Mouse (Mus musculus): ENCODE measurements around the gene Afdn. TPM values are rescaled to one million over a fixed set of nuclear protein-coding genes. Genes with fewer than 3 reads are reported as not detected.
A peak's percentile ranks its signal among the peaks of the same experiment; 100 is the strongest.

Gene Afdn
- 19.4 and 21.3 TPM in 2 replicates for polyA plus RNA-seq (2016; fragmentation: Nextera tagmentation; extraction: Ambion mirVana)

DNA sequence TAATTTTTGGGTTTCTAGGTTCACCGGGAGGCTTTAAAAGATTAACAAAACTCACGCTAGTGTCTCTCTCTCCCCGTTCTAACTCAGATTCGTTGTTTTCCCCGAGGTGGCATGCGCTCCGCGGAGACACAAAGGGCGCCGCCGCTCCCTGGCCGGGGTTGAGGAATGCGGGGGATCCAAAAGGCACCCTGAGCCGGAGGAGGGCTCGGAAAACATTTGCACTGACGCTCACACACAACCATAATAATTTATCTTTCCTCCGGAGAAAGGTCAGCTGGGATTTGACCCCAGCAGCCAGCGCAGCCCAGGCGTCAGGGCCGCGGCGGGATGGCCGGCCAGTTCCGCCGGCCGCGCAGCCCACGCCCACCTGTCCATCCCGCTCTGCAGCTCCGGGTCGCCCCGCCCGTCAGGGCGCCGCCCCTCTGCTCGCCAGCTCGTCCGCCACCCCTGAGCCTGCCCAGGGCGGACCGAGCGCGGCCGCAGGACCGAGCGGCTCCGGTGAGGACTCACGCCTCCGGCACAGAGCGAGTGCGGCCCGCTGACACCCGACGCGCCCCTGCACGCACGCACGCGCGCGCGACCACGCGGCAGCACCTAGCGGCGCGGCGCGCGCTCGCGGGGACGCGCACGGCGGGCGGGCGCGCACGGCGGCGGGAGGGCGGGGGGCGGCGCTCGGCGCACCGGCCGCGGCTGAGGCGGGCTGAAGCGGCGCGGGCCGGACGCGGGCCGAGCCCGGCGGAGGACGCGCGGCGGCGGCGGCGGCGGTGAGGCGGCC lies at the start of gene Afdn:
Gene Afdn (plus strand): TSS at position 687 of the 775 bp plus-strand sequence.
- peaks cover 70% of the 10 kb centered on the region for H3K27me3 ChIP-seq (replicated peaks)
- no peaks in the 10 kb centered on the region for H3K36me3 ChIP-seq
- peaks cover 8% of the 10 kb centered on the region; the same call in 1 of the 2 replicates for H3K4me1 ChIP-seq
- no peaks in the 10 kb centered on the region for H3K9me3 ChIP-seq (replicated peaks)
- peak; percentile 87 for ATAC-seq
- peak within 1 kb of the TSS; percentile 70 for H3K4me2 ChIP-seq
- 1% methylated on average over 88 of the region's 108 CpGs for WGBS (ENCODE audit: insufficient replicate concordance)
- H3K27ac ChIP-seq = peak within 1 kb of the TSS; percentile 67
- H3K9ac ChIP-seq = peak within 1 kb of the TSS; percentile 61
- peak within 1 kb of the TSS; percentile 64 for H3K4me3 ChIP-seq

DNA sequence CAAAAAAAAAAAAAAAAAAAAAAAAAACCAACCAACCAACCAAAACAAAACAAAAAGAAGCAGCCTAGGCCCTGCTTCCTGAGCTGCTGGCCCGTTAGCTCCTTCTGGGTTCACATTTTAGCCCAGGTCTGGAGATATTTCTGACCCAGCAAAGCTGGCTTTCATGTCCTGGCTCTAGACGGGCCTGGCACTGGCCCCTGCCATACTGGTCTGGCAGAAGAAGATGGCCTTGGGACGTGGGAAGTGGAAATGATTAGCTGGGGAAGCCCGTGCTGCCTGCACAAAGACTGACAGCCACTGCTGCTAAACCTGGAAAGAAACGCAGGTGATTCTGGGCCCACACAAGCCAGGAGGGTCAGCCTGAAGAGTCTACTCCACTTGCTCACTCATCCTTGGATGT lies 49.2 kb upstream of the Afdn start:
- Histone ChIP-seq H3K27ac (no peak overlapping the region), H3K4me3 (no peak overlapping the region), H3K4me1 (peaks cover 7% of the 10 kb centered on the region; the same call in 1 of the 2 replicates), H3K9me3 (replicated peaks) (no peaks in the 10 kb centered on the region), H3K9ac (no peak overlapping the region), H3K4me2 (no peak overlapping the region), H3K36me3 (no peaks in the 10 kb centered on the region), H3K27me3 (replicated peaks) (no peaks in the 10 kb centered on the region)
- 57% methylated on average over 5 of the region's 5 CpGs for WGBS (ENCODE audit: insufficient replicate concordance)
- ATAC-seq = no peak

DNA sequence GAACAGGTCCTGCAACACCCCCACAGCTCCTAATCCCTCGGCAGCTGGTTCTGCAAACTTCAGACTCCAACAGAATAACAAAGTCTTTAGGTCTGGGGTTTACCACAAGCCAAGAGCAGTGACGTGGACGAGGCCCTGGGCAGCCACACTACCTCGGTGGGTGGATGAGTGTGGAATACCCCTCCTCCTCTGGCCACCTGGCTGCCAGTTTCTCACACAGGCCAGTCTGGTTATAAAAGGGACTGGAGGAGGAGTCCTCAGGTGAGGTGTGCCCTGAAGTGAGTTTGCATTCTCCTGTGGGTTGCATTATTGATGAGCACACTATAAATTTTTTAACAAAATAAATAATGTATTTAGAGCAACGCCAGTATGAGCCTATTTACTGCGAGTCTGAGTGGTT lies 48.2 kb upstream of the Afdn start:
- 44% methylated on average over 6 of the region's 6 CpGs for WGBS (ENCODE audit: insufficient replicate concordance)
- Histone ChIP-seq H3K4me3 (no peak overlapping the region), H3K9me3 (replicated peaks) (no peaks in the 10 kb centered on the region), H3K27ac (no peak overlapping the region), H3K4me1 (peaks cover 7% of the 10 kb centered on the region; the same call in 1 of the 2 replicates), H3K4me2 (no peak overlapping the region), H3K9ac (no peak overlapping the region), H3K27me3 (replicated peaks) (no peaks in the 10 kb centered on the region), H3K36me3 (no peaks in the 10 kb centered on the region)
- no peak for ATAC-seq

DNA sequence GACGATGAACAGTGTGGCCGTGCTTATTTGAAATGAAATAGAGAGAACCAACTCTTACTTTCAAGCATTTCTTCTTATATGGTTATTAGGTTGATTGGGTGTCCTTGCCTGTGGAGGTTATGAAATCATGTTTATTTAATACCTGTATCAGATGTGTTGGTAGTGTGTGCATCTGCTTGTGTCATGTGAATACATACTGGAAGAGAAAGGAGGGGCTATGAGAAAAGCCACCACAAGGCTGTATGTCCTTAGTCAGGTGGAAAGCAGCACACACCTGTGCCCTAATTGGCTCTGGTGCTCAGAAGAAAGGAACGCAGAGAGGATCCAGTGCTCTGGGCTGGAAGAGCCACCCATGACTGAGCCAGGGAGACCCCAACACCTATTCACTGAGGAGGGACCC lies 47.8 kb upstream of the Afdn start:
- no peak for ATAC-seq
- WGBS (ENCODE audit: insufficient replicate concordance) = 84% methylated on average over 3 of the region's 3 CpGs
- Histone ChIP-seq H3K27me3 (replicated peaks) (no peaks in the 10 kb centered on the region), H3K27ac (no peak overlapping the region), H3K4me1 (peaks cover 7% of the 10 kb centered on the region; the same call in 1 of the 2 replicates), H3K4me3 (no peak overlapping the region), H3K9ac (no peak overlapping the region), H3K4me2 (no peak overlapping the region), H3K36me3 (no peaks in the 10 kb centered on the region), H3K9me3 (replicated peaks) (no peaks in the 10 kb centered on the region)

DNA sequence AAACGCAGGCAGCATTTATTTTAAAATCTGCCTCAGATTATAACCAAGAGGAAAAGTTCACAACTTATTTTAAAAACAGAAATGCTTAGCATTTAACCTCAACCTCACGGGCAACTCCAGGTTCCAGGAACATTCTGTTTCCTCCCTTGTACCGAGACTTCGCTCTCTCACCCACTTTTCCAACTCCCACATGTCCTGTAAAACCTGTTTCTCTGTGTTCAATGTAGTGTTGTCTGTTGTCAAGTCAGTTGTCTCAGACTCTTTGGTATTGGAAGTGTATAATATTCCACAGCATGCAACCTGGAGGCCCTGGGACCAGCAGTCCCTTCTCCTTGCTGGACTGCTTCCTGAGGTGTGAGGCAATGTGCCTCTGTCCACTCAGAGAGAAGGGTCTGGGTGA lies 46.2 kb upstream of the Afdn start:
- Histone ChIP-seq H3K36me3 (no peaks in the 10 kb centered on the region), H3K9ac (no peak overlapping the region), H3K4me1 (peaks cover 7% of the 10 kb centered on the region; the same call in 1 of the 2 replicates), H3K27me3 (replicated peaks) (no peaks in the 10 kb centered on the region), H3K4me2 (no peak overlapping the region), H3K4me3 (no peak overlapping the region), H3K9me3 (replicated peaks) (no peaks in the 10 kb centered on the region), H3K27ac (no peak overlapping the region)
- WGBS (ENCODE audit: insufficient replicate concordance) = 73% methylated on average over 4 of the region's 4 CpGs
- ATAC-seq = no peak

DNA sequence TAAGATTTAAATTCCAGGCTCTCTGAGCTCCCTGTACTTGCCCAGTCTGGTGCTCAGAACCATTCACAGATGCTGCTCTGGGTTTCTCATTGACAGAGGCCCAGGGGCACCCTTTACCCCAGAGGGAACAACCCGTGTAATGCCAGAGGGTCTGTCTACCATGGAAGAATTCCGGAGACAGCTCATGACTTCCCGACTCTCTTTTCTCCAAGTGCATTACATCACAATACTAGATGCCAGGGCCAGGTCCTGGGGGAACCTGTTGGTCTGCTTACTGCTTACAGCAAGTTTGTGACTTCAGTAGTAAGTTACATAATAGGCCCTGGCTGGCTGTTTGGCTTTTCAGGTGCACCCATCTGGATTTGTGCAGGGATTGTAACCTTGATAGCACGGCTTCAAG lies 45.7 kb upstream of the Afdn start:
- WGBS (ENCODE audit: insufficient replicate concordance) = 65% methylated on average over 4 of the region's 4 CpGs
- Histone ChIP-seq H3K4me2 (no peak overlapping the region), H3K4me1 (peaks cover 2% of the 10 kb centered on the region; the same call in 1 of the 2 replicates), H3K4me3 (no peak overlapping the region), H3K27me3 (replicated peaks) (no peaks in the 10 kb centered on the region), H3K36me3 (no peaks in the 10 kb centered on the region), H3K9ac (no peak overlapping the region), H3K27ac (no peak overlapping the region), H3K9me3 (replicated peaks) (no peaks in the 10 kb centered on the region)
- ATAC-seq = no peak

DNA sequence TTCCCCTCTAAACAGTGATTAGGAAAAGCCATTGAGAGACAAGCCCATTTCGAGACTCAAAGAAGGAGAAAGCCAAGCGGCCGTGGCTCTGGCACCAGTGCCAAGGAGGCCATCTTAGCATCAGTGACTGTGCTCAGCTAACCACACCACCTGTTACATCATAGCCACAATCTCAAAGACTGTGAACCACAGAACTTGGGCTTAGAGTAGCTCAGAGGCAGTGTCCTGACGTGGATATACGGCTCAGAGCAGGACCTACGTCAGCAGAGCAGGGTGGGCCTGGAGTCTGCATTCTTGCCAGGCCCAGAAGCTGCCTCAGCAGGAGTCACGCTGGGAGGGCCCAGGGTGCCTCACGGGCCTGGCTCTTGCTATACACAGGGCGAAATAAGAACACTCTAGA lies 44.8 kb upstream of the Afdn start:
- no peak for ATAC-seq
- Histone ChIP-seq H3K27me3 (replicated peaks) (0 out of 2 replicates have a peak, but pooled peaks cover 3% of the 10 kb centered on the region), H3K4me3 (no peak overlapping the region), H3K4me1 (no peaks in the 10 kb centered on the region), H3K27ac (no peak overlapping the region), H3K36me3 (no peaks in the 10 kb centered on the region), H3K9ac (no peak overlapping the region), H3K9me3 (replicated peaks) (no peaks in the 10 kb centered on the region), H3K4me2 (no peak overlapping the region)
- WGBS (ENCODE audit: insufficient replicate concordance) = 63% methylated on average over 9 of the region's 9 CpGs

DNA sequence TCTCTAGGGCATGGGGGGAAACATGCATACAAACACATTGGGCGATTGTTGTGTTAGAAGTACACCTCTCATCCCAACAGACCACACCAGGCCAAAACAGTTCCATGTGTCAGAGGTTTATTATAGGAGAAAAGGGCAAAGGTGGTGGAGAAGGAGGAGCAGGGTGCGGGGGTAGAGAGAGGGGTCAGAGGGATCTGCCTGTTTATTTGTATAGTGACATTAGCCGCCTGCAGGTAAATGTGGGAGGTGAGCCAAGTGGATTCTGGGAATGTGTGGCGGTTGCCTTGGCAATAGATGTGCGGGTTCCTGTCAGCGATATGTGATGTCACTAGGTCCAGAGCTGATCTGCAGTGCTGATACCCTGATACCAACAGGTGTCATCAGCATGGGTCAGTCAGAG lies 44.0 kb upstream of the Afdn start:
- no peak overlapping the region for H3K27ac ChIP-seq
- no peak for ATAC-seq

DNA sequence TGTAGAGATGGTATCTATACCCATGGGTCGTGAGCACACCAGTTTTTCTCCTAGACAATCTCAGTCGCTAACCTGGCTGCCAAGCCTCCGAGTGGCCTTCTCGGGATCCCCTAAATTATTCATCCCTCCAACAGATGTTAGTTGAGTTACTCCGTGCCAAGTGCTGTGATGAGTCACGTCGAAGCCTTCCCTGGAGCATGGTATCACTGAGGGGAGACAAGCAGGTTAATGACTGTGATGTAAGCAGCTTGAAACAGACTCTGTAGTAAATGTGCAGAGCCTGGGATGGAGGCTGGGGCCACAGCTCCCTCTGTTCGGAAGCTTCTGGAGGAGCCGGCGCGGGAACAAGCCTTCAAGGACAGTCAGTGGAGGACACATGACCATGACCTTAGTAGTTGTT lies 42.9 kb upstream of the Afdn start:
- H3K9me3 ChIP-seq (replicated peaks) = no peaks in the 10 kb centered on the region
- no peaks in the 10 kb centered on the region for H3K36me3 ChIP-seq
- no peak for ATAC-seq
- no peak overlapping the region for H3K27ac ChIP-seq
- no peaks in the 10 kb centered on the region for H3K4me1 ChIP-seq
- no peak overlapping the region for H3K4me3 ChIP-seq
- 0 out of 2 replicates have a peak, but pooled peaks cover 4% of the 10 kb centered on the region for H3K27me3 ChIP-seq (replicated peaks)
- 80% methylated on average over 11 of the region's 11 CpGs for WGBS (ENCODE audit: insufficient replicate concordance)
- H3K4me2 ChIP-seq = no peak overlapping the region
- H3K9ac ChIP-seq = no peak overlapping the region

More for the DNA sequence above, 44.0 kb upstream of the Afdn start:
- Histone ChIP-seq H3K36me3 (no peaks in the 10 kb centered on the region), H3K9ac (no peak overlapping the region), H3K9me3 (replicated peaks) (no peaks in the 10 kb centered on the region), H3K27me3 (replicated peaks) (0 out of 2 replicates have a peak, but pooled peaks cover 4% of the 10 kb centered on the region), H3K4me1 (no peaks in the 10 kb centered on the region), H3K4me2 (no peak overlapping the region), H3K4me3 (no peak overlapping the region)
- 75% methylated on average over 6 of the region's 6 CpGs for WGBS (ENCODE audit: insufficient replicate concordance)

DNA sequence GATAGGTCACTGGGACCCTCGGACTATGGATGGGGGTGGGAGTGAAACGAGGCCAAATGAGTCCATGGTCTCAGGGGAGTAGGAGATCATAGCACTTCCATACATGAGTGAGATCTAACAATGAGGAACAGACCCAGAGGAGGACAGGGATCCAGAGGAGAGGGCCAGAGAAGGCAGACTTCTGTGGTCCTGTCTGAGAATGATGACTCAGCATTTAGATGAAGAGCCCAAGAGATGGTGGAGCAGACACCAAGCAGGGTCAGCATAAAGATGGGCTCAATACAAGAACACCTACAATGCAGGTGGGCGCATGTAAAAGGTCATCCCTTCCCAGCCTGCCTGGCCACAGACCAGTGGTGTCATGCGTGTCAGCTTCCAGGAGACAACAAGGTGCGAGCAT lies 40.2 kb upstream of the Afdn start:
- H3K9ac ChIP-seq = no peak overlapping the region
- ATAC-seq = no peak
- no peak overlapping the region for H3K4me3 ChIP-seq
- no peaks in the 10 kb centered on the region for H3K36me3 ChIP-seq
- no peaks in the 10 kb centered on the region for H3K9me3 ChIP-seq (replicated peaks)
- H3K27me3 ChIP-seq (replicated peaks) = peaks cover 4% of the 10 kb centered on the region; the same call in 1 of the 2 replicates
- no peak overlapping the region for H3K27ac ChIP-seq
- no peaks in the 10 kb centered on the region for H3K4me1 ChIP-seq
- WGBS (ENCODE audit: insufficient replicate concordance) = 66% methylated on average over 5 of the region's 5 CpGs
- H3K4me2 ChIP-seq = no peak overlapping the region

DNA sequence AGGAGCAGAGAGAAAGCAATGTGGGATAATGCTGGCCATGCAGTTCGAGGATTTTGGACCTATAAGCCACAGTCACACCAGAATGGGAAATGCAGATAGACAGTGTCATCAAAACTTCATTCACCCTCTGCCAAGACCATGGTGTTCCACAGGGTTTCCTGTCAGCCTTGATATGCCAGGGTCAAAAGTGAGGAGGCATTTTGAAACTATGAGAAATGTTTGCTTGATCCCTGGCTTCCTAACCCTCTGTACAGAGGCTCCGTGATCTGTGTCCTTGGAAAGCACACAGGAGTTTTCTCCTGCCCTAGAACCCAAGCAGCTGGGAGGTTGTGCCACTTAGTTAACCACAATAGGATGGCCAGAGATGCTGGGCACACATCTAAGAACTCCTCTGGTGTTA lies 39.0 kb upstream of the Afdn start:
- no peak overlapping the region for H3K4me3 ChIP-seq
- no peaks in the 10 kb centered on the region for H3K36me3 ChIP-seq
- H3K4me2 ChIP-seq = no peak overlapping the region
- no peaks in the 10 kb centered on the region for H3K4me1 ChIP-seq
- no peak overlapping the region for H3K27ac ChIP-seq
- H3K9me3 ChIP-seq (replicated peaks) = no peaks in the 10 kb centered on the region
- no peak for ATAC-seq
- 48% methylated on average over 2 of the region's 2 CpGs for WGBS (ENCODE audit: insufficient replicate concordance)
- no peak overlapping the region for H3K9ac ChIP-seq
- H3K27me3 ChIP-seq (replicated peaks) = peaks cover 4% of the 10 kb centered on the region; the same call in 1 of the 2 replicates

DNA sequence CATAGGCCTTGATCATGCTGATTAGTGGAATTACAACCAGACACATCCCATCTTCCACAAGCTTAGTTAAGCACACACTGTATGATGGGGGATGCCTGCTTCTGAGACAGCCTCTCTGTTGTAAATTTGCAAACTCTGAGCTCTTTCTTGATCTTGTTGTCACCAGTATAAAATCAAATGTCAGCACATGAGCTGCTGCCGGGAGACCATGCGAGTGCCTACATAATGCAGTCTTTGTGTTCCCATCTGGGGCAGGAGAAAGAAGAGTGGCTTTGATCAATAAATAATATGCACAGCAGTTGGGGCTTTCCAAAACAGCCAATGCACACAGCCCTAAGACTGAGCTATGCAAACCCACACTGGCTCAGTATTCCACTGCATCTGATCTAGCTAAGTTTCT lies 37.9 kb upstream of the Afdn start:
- ATAC-seq = no peak
- Histone ChIP-seq H3K9me3 (replicated peaks) (no peaks in the 10 kb centered on the region), H3K27ac (no peak overlapping the region), H3K4me2 (no peak overlapping the region), H3K27me3 (replicated peaks) (peaks cover 4% of the 10 kb centered on the region; the same call in 1 of the 2 replicates), H3K4me1 (no peaks in the 10 kb centered on the region), H3K36me3 (no peaks in the 10 kb centered on the region), H3K9ac (no peak overlapping the region), H3K4me3 (no peak overlapping the region)
- 84% methylated on average over 2 of the region's 2 CpGs for WGBS (ENCODE audit: insufficient replicate concordance)

All from liver, embryonic 12.5 days (tissue).